Mouse (Mus musculus) thymus, postnatal 25 days (tissue): ENCODE measurements around the gene Hist1h4k.

Experiments used
- DNase-seq: peaks from one replicate; pipeline ENCODE4 v3.0.0; 2022

Gene Hist1h4k

GRCm38 (mm10) chr13:21718381-21719080 is 31.8 kb downstream of the Hist1h4k start:
- DNase-seq = peak; percentile 13

GRCm38 (mm10) chr13:21717397-21718357 is 32.6 kb downstream of the Hist1h4k start, which contains the start of gene Hist1h3h:
Hist1h3h (plus strand) TSS chr13:21717659.
- peak; percentile 91 for DNase-seq

- peak; percentile 44 for DNase-seq
Measured at GRCm38 (mm10) chr13:21716540-21717391, 33.5 kb downstream of the Hist1h4k start.

- DNase-seq = peak; percentile 86
Measured at GRCm38 (mm10) chr13:21715864-21716539, 34.3 kb downstream of the Hist1h4k start, which contains the start of the genes Hist1h2bl and Hist1h2ai. Hist1h2bl (minus strand) TSS chr13:21716143. Hist1h2ai (plus strand) TSS chr13:21716422.

- DNase-seq = peak; percentile 12
Measured at GRCm38 (mm10) chr13:21715131-21715863, 35.0 kb downstream of the Hist1h4k start.

- peak; percentile 76 for DNase-seq
Measured at GRCm38 (mm10) chr13:21714725-21715124, 35.6 kb downstream of the Hist1h4k start.

- DNase-seq = no peak
Measured at GRCm38 (mm10) chr13:21711698-21712097, 38.6 kb downstream of the Hist1h4k start.

GRCm38 (mm10) chr13:21710821-21711525 is 39.3 kb downstream of the Hist1h4k start:
- DNase-seq = peak; percentile 86

GRCm38 (mm10) chr13:21710031-21710711 is 40.1 kb downstream of the Hist1h4k start:
- DNase-seq = peak; percentile 93

- DNase-seq = no peak
Measured at GRCm38 (mm10) chr13:21706669-21707068, 43.6 kb downstream of the Hist1h4k start.
